Mouse (Mus musculus) ovary, postnatal 10 days (tissue): ENCODE data around the gene Syne1.

ENCODE experiments used
- DNase-seq: peaks from one replicate; pipeline ENCODE4 v3.0.0; 2022; ENCODE audit warnings: low spot score

Syne1 gene

DNA sequence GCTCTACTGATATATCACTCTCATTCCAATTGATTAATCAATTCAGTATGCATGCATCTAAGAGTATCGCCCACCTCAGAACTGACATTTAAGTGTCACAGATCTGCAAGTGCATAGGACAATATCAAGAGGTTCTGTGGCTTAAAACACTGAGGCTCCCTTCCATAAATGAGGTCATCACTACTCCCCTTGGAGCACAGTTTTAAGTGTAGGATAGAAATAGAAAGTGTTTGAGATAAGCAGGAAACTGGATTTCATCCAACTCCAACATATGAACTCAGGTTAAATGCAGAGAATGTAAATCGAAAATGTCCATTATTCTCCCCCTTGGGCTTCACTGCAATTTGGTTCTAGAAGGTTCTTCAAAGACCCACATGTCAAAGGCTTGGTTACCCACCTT is 492.4 kb downstream of the Syne1 start:
- no peak for DNase-seq

GRCm38 (mm10) chr10:5057661-5058060 is 493.6 kb downstream of the Syne1 start:
- no peak for DNase-seq

DNA sequence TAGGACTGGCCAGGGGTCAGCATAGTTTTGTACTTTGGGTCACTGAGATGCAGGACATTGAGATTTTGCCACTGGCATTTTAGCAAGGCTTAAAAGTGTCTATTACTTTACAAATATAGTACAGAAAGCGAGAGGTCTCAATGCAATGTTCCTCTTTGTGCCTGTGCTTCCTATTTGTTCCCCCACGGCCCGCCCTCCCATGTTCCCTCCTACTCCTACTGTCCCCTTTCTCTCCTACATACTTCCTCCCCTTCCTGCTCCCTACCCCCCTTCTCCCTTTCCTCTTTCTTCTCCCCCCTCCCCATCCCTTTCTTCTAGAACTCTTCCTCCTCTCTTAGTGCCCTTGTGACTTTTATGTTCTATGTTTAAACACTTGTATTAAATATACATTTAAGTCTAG is 494.3 kb downstream of the Syne1 start:
- no peak for DNase-seq

- no peak for DNase-seq
Observed at GRCm38 (mm10) chr10:5056243-5056735, 495.0 kb downstream of the Syne1 start.

GRCm38 (mm10) chr10:5045671-5046070 is 505.6 kb downstream of the Syne1 start:
- no peak for DNase-seq

DNA sequence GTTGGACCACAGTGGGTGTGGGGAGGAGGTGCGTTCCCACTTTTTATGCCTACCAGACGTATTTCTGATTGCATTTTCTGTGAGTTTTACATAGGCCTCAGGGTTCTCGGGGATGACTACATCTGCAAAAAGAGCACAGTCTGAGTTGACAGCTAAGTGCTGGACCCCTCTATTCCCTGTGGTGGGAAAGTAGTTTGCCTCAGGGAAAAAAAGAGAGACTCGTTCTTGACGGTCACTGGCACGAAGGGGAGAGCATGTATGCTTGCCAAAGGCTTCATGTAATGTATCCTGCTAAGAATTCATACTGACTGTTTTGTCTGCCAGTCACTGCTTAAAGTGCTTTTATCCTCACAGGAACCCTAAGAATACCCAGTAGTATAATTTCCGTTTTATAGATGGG is 506.1 kb downstream of the Syne1 start:
- DNase-seq, result no peak

DNA sequence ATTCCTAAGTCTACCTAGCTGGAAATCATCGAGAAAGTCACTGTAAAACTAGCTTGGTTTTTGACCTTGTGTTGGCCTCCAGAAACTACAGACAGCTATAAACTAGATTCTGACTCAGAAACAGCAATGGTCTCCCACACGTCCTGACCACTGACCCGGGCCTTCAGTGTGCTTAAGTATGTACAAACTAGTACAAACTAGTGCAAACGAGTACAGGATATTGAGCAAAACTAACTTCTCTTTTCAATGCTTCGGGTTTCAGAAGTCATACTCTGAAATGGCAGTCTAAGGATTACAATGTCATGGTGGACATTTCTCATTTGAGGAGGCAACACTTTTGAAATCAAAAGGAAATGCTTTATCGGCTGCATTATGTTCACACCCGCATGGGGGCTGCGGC is 506.8 kb downstream of the Syne1 start:
- DNase-seq, result no peak

GRCm38 (mm10) chr10:5041254-5041653 is 510.0 kb downstream of the Syne1 start:
- DNase-seq, result no peak

GRCm38 (mm10) chr10:5032192-5033048 is 518.9 kb downstream of the Syne1 start:
- DNase-seq, result no peak

GRCm38 (mm10) chr10:5029883-5030282 is 521.4 kb downstream of the Syne1 start:
- DNase-seq, result no peak

DNA sequence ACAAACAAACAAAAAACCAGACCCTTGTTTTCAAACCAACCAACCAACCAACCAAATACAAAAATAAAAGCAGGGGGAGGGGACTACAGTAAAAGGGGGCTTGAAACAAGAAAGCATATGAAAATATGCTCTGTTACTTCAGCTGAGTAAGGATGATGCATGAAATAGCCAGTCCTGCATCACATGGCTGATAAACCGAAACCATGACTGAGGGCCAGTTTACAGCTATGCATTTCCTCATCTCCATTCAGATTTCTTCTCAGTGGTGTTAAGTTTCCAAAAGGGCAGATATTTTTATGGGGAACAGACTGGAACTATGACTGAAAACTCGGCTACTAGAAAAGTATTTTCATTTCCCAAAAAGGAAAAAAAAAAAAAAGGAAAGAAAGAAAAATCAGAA is 522.1 kb downstream of the Syne1 start:
- no peak for DNase-seq

DNA sequence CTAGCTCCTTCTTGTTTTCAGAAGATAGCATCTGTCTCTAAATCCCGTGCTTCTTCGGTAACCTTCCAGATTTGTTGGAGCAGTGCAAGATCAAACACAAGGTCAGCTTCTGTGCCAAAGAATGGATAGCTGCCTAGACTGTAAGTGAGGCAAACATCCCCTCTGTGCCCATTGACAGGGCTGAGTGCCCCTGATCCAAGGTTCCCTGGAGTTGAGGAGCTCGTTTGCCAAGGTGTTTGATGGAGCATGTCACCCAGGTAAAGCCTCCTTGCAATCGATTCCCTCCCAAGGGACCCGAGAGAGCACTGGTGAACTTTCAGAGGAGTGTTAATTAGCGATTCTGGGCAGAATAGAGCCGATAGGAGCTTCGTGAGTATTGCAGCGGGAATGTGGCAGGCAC is 523.0 kb downstream of the Syne1 start:
- DNase-seq, result no peak

GRCm38 (mm10) chr10:5027208-5027607 is 524.1 kb downstream of the Syne1 start:
- DNase-seq, result no peak

DNA sequence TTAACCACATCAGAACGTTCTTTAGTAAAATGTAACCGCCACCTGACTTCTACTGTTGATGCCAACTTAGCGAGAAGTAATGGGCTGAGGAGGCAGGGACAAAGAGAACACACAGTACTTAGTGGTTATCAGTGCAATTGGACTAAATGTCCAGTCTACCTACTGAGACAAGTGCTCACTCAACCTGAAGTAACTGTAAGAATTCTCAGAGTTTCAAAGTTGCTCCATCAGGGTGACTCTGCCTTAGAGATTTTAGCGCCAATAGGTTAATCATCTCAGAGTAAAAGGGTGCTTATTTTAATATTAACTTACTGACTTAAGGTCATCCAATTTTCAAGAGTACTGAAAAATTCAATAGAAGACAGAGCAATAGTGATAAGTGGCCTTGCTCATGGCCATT is 525.4 kb downstream of the Syne1 start:
- DNase-seq, result no peak

- no peak for DNase-seq
Observed at GRCm38 (mm10) chr10:5017148-5017547, 534.1 kb downstream of the Syne1 start.

DNA sequence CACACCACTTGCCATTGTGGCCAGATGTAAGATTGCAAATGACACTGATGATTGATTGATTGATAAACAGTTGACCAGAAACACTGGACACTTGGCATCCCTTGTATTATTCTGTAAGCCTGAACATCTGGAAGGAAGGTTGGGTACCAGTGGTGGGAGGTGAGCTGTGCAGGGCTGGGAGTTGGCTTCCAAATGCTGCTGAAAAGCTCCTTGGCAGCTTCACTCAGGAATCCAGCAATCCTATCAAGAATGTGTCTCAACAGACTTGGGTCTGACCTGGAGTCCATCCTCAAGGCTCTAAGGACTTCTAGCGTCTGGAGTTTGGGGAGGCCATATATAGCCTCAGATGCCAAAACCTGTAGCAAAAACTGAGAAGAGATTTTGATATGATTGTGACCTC is 536.3 kb downstream of the Syne1 start:
- no peak for DNase-seq

DNA sequence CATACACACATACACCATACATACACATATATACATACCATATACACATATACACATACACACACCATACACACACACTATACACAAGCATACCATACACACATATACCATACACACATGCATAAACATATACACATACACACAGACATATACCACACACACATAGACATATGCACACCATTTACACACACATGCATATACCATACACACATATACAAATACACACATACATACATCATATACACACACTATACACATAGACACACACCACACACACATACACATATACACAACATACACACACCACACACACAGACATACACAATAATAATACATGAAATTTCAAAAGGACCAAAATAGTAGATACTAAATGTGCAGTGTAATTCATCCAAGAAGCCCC is 539.3 kb downstream of the Syne1 start:
- DNase-seq, result no peak

DNA sequence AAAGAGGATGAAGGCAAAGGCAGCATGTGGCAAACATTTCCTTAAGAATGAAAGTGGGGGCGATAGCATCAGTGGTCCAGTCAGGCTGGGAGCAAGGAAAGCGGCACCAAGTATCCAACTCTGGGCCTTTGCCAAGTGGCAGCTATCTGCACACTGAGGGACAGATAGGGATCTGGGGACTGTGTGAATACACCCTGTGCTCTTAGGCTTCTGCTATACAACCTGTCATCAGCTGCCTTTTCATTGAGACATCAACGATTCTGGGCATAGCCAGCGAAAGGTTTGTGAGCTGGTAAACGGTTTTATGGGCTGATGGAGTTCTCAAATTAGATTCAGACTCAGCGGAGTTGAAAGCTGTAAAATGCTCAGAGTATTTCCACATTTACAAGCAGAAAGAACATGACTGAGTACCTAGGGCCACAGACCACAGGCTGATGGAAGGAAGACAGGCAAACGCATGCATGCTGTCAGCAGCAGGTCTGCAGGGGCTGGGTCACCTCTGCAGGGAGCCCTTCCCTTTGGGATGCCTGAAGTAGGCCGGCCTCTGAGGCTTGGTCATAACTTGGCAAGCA is 542.4 kb downstream of the Syne1 start:
- DNase-seq, result no peak

DNA sequence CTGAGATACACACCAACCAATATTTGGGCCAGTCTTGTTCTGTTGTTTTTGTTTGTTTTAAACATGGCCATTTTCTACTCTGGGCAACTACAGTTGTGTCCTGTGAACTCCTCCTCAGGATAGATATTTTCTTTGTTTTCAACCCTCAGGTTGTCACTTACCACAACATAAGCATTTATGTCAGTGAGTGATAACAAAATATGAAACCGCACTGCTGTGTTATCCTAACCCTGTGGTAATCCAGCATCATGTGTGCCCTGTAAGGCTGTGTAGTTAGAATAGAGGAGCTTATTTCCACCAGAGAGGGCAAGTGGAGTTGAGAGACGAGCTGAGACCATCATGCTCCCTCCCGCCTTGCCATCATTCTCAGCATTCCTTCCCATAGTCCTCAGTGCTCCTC is 554.7 kb downstream of the Syne1 start:
- DNase-seq, result no peak

DNA sequence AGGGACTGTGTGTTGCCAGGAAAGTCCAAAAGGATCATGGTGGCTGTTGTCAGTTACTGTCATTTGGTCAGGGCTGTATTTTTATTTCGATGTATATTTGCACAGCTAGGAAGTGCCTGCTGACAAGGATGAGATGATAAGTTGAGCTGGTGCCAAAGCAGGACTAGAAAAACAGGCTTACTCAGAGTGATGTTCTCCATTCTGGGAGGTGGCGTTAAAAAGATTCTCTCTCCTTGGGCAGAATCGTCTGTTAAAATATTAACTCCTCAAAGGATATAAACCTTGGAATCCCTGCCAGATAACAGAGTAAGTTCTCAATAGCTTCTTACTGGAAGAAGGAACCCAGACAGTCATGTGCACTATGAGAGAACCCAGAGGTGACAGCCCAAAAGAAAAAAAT is 557.5 kb downstream of the Syne1 start:
- DNase-seq, result no peak

GRCm38 (mm10) chr10:4983919-4984318 is 567.4 kb downstream of the Syne1 start:
- no peak for DNase-seq

GRCm38 (mm10) chr10:4977374-4977773 is 573.9 kb downstream of the Syne1 start:
- no peak for DNase-seq

DNA sequence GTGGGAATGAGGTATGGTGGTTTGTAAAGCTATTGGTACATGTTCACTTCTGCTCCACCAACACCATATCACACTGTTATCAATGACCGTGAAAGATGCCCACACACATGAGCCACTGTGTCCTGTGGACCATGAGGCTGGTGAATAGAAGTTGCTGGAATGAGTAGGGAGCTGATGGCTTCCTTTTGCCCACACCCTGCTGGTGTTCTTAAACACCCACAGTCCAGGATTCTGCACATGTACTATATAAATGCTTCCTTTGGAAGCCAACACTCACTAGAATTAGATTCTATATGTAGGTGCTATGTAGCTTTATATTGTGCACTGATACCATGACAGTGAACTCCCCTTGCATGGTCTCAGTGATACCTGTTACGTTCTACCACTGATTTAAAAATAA is 574.7 kb downstream of the Syne1 start:
- DNase-seq, result no peak

GRCm38 (mm10) chr10:4974246-4974645 is 577.0 kb downstream of the Syne1 start:
- DNase-seq, result no peak
